Mouse (Mus musculus): ENCODE measurements around the gene Itm2a. TPM values are rescaled to one million over a fixed set of nuclear protein-coding genes. Genes with fewer than 3 reads are reported as not detected.

The Itm2a gene
- polyA plus RNA-seq (2015; fragmentation: Nextera tagmentation; extraction: Ambion mirVana), result 162 and 202 TPM in 2 replicates

- Histone ChIP-seq H3K36me3 (ENCODE audit: control insufficient read depth, insufficient read depth, low read length) (no peaks in the 10 kb centered on the region), H3K4me3 (ENCODE audit: low read length) (peak within 1 kb of the TSS; percentile 52), H3K27ac (ENCODE audit: low read depth, low read length) (peak within 1 kb of the TSS; percentile 44; the same call in 1 of the 2 replicates), H3K9me3 (ENCODE audit: control insufficient read depth, low read length) (no peaks in the 10 kb centered on the region), H3K9ac (ENCODE audit: low read depth, low read length) (peak within 1 kb of the TSS; percentile 61), H3K4me1 (ENCODE audit: control insufficient read depth, insufficient read depth, low read depth, low read length) (no peaks in the 10 kb centered on the region), H3K27me3 (replicated peaks; ENCODE audit: control insufficient read depth, insufficient read depth, low read length) (no peaks in the 10 kb centered on the region), H3K4me2 (ENCODE audit: low read length) (peak within 1 kb of the TSS; percentile 65)
- 20% methylated on average over 28 of the region's 30 CpGs for WGBS
- ATAC-seq, result peak; percentile 97
Observed at GRCm38 (mm10) chrX:107402915-107403912, at the start of gene Itm2a. Itm2a (minus strand) TSS chrX:107403376.

- Histone ChIP-seq H3K9me3 (ENCODE audit: control insufficient read depth, low read length) (no peaks in the 10 kb centered on the region), H3K27me3 (replicated peaks; ENCODE audit: control insufficient read depth, insufficient read depth, low read length) (no peaks in the 10 kb centered on the region), H3K27ac (ENCODE audit: low read depth, low read length) (no peak overlapping the region), H3K4me3 (ENCODE audit: low read length) (no peak overlapping the region), H3K36me3 (ENCODE audit: control insufficient read depth, insufficient read depth, low read length) (no peaks in the 10 kb centered on the region), H3K4me2 (ENCODE audit: low read length) (no peak overlapping the region), H3K4me1 (ENCODE audit: control insufficient read depth, insufficient read depth, low read depth, low read length) (no peaks in the 10 kb centered on the region), H3K9ac (ENCODE audit: low read depth, low read length) (no peak overlapping the region)
- ATAC-seq, result no peak
- WGBS, result 1% methylated on average over 2 of the region's 2 CpGs
Observed at GRCm38 (mm10) chrX:107435887-107436286, 32.7 kb upstream of the Itm2a start.

GRCm38 (mm10) chrX:107421304-107421703, 18.1 kb upstream of the Itm2a start:
- H3K36me3 ChIP-seq (ENCODE audit: control insufficient read depth, insufficient read depth, low read length), result no peaks in the 10 kb centered on the region
- H3K27ac ChIP-seq (ENCODE audit: low read depth, low read length), result no peak overlapping the region
- H3K4me3 ChIP-seq (ENCODE audit: low read length), result no peak overlapping the region
- 94% methylated on average over 2 of the region's 2 CpGs for WGBS
- no peaks in the 10 kb centered on the region for H3K9me3 ChIP-seq (ENCODE audit: control insufficient read depth, low read length)
- no peak for ATAC-seq
- no peak overlapping the region for H3K9ac ChIP-seq (ENCODE audit: low read depth, low read length)
- no peaks in the 10 kb centered on the region for H3K4me1 ChIP-seq (ENCODE audit: control insufficient read depth, insufficient read depth, low read depth, low read length)
- H3K27me3 ChIP-seq (replicated peaks; ENCODE audit: control insufficient read depth, insufficient read depth, low read length), result no peaks in the 10 kb centered on the region
- H3K4me2 ChIP-seq (ENCODE audit: low read length), result no peak overlapping the region

DNA sequence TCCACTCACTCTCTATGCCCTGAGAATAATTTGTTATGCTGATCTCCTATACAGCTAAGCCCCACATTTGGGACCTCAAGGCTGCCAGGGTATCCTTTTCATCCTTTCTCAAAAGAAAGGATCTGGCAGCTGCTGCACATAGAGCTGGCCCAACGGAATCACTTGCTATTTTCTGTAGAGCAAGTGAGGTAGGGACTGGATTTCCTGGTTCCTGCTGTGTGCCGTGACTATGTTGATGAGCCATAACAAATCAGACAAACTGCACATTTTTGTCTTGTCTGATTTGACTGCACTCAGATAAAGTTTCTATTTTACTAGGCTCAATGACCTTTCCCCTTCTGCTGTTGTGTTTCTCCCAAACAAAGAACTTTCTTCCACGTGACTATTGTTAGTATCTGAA, 14.2 kb upstream of the Itm2a start:
- Histone ChIP-seq H3K4me1 (ENCODE audit: control insufficient read depth, insufficient read depth, low read depth, low read length) (no peaks in the 10 kb centered on the region), H3K4me2 (ENCODE audit: low read length) (no peak overlapping the region), H3K9ac (ENCODE audit: low read depth, low read length) (no peak overlapping the region), H3K36me3 (ENCODE audit: control insufficient read depth, insufficient read depth, low read length) (no peaks in the 10 kb centered on the region), H3K27me3 (replicated peaks; ENCODE audit: control insufficient read depth, insufficient read depth, low read length) (no peaks in the 10 kb centered on the region), H3K27ac (ENCODE audit: low read depth, low read length) (no peak overlapping the region), H3K9me3 (ENCODE audit: control insufficient read depth, low read length) (no peaks in the 10 kb centered on the region), H3K4me3 (ENCODE audit: low read length) (no peak overlapping the region)
- ATAC-seq, result no peak
- WGBS, result 17% methylated on average over 3 of the region's 3 CpGs

DNA sequence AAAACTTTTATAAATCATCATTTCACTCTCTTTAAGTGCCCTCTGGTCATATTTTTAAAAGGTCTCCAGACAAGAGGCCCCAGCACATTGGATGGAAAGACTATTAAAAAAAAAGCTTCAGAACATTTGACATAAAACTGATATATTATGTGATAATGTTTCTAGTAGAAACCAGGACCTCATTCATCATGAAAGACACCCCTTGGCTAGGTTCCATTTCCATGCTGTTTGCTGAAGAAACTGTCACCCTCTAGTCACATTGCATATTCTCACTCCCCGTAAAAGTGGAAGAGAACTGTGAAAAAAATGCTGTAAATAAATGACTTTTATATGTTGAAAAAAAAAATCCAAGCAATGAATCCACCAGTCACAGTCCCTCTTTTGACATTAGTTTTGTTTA, 12.8 kb upstream of the Itm2a start:
- no peak overlapping the region for H3K9ac ChIP-seq (ENCODE audit: low read depth, low read length)
- WGBS, result 59% methylated on average over 1 of the region's 1 CpGs
- H3K4me1 ChIP-seq (ENCODE audit: control insufficient read depth, insufficient read depth, low read depth, low read length), result no peaks in the 10 kb centered on the region
- H3K4me2 ChIP-seq (ENCODE audit: low read length), result no peak overlapping the region
- ATAC-seq, result no peak
- no peaks in the 10 kb centered on the region for H3K9me3 ChIP-seq (ENCODE audit: control insufficient read depth, low read length)
- H3K36me3 ChIP-seq (ENCODE audit: control insufficient read depth, insufficient read depth, low read length), result no peaks in the 10 kb centered on the region
- no peaks in the 10 kb centered on the region for H3K27me3 ChIP-seq (replicated peaks; ENCODE audit: control insufficient read depth, insufficient read depth, low read length)
- no peak overlapping the region for H3K27ac ChIP-seq (ENCODE audit: low read depth, low read length)
- H3K4me3 ChIP-seq (ENCODE audit: low read length), result no peak overlapping the region

GRCm38 (mm10) chrX:107402481-107402880, 695 bp downstream of the Itm2a start:
- no peak; the same call in 1 of the 2 replicates for ATAC-seq
- Histone ChIP-seq H3K36me3 (ENCODE audit: control insufficient read depth, insufficient read depth, low read length) (no peaks in the 10 kb centered on the region), H3K4me1 (ENCODE audit: control insufficient read depth, insufficient read depth, low read depth, low read length) (no peaks in the 10 kb centered on the region), H3K9ac (ENCODE audit: low read depth, low read length) (peak overlapping the region; percentile 61), H3K27ac (ENCODE audit: low read depth, low read length) (peak overlapping the region; percentile 44; the same call in 1 of the 2 replicates), H3K4me3 (ENCODE audit: low read length) (peak overlapping the region; percentile 52), H3K9me3 (ENCODE audit: control insufficient read depth, low read length) (no peaks in the 10 kb centered on the region), H3K4me2 (ENCODE audit: low read length) (peak overlapping the region; percentile 65), H3K27me3 (replicated peaks; ENCODE audit: control insufficient read depth, insufficient read depth, low read length) (no peaks in the 10 kb centered on the region)
- WGBS, result 22% methylated on average over 18 of the region's 18 CpGs

GRCm38 (mm10) chrX:107399087-107399486, 4.1 kb downstream of the Itm2a start:
- 92% methylated on average over 8 of the region's 8 CpGs for whole genome bisulfite sequencing

DNA sequence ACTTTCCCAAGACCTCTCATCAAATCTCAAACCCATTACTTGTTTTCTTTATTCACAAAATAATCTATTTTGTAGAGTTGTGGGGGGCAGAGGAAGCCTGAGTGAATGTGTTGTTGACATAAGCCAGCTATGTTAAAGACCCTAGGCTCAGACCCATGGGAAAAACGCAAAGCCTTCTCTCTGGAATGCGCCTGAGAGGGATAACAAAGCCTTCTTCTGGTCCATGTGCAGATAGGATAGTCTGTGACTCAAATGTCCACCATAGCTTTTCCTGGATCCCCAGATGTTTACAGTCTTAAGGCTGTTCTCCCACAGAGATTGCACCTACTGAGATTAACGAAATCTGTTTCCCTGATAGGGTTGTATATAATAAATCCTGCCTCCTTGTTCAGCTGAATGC, 9.9 kb downstream of the Itm2a start:
- no peak for ATAC-seq
- no peaks in the 10 kb centered on the region for H3K4me1 ChIP-seq (ENCODE audit: control insufficient read depth, insufficient read depth, low read depth, low read length)
- WGBS, result 61% methylated on average over 3 of the region's 3 CpGs
- H3K27ac ChIP-seq (ENCODE audit: low read depth, low read length), result no peak overlapping the region
- no peaks in the 10 kb centered on the region for H3K9me3 ChIP-seq (ENCODE audit: control insufficient read depth, low read length)
- no peaks in the 10 kb centered on the region for H3K36me3 ChIP-seq (ENCODE audit: control insufficient read depth, insufficient read depth, low read length)
- H3K4me2 ChIP-seq (ENCODE audit: low read length), result no peak overlapping the region
- H3K9ac ChIP-seq (ENCODE audit: low read depth, low read length), result no peak overlapping the region
- no peaks in the 10 kb centered on the region for H3K27me3 ChIP-seq (replicated peaks; ENCODE audit: control insufficient read depth, insufficient read depth, low read length)
- no peak overlapping the region for H3K4me3 ChIP-seq (ENCODE audit: low read length)

More at GRCm38 (mm10) chrX:107399087-107399486, 4.1 kb downstream of the Itm2a start:
- Histone ChIP-seq H3K4me3 (ENCODE audit: low read length) (no peak overlapping the region), H3K4me1 (ENCODE audit: control insufficient read depth, insufficient read depth, low read depth, low read length) (no peaks in the 10 kb centered on the region), H3K36me3 (ENCODE audit: control insufficient read depth, insufficient read depth, low read length) (no peaks in the 10 kb centered on the region), H3K27ac (ENCODE audit: low read depth, low read length) (no peak overlapping the region), H3K9me3 (ENCODE audit: control insufficient read depth, low read length) (no peaks in the 10 kb centered on the region), H3K4me2 (ENCODE audit: low read length) (no peak overlapping the region), H3K9ac (ENCODE audit: low read depth, low read length) (no peak overlapping the region), H3K27me3 (replicated peaks; ENCODE audit: control insufficient read depth, insufficient read depth, low read length) (no peaks in the 10 kb centered on the region)
- no peak for ATAC-seq

- Histone ChIP-seq H3K27ac (ENCODE audit: low read depth, low read length) (no peak overlapping the region), H3K4me3 (ENCODE audit: low read length) (no peak overlapping the region), H3K9me3 (ENCODE audit: control insufficient read depth, low read length) (no peaks in the 10 kb centered on the region), H3K9ac (ENCODE audit: low read depth, low read length) (no peak overlapping the region), H3K27me3 (replicated peaks; ENCODE audit: control insufficient read depth, insufficient read depth, low read length) (no peaks in the 10 kb centered on the region), H3K4me2 (ENCODE audit: low read length) (no peak overlapping the region), H3K4me1 (ENCODE audit: control insufficient read depth, insufficient read depth, low read depth, low read length) (no peaks in the 10 kb centered on the region), H3K36me3 (ENCODE audit: control insufficient read depth, insufficient read depth, low read length) (no peaks in the 10 kb centered on the region)
- ATAC-seq, result no peak
- WGBS, result 74% methylated on average over 1 of the region's 1 CpGs
Observed at GRCm38 (mm10) chrX:107375329-107375728, 27.8 kb downstream of the Itm2a start.

Data from hindbrain, embryonic 16.5 days (tissue).